Mouse (Mus musculus) subcutaneous adipose tissue, adult 2 months (tissue): ENCODE measurements around the gene Klf3. TPM values are rescaled to one million over a fixed set of nuclear protein-coding genes. Genes with fewer than 3 reads are reported as not detected.

Experiments used
- polyA plus RNA-seq: library from polyadenylated mRNA; depleted of rRNA; stranded (reverse); fragments of >200 nt; gene quantifications from 2 replicates; pipeline ENCODE4 v1.2.3, GENCODE M21; 2012; ENCODE audit warnings: low replicate concordance; rRNA removed

Gene Klf3
- 59.0 and 68.2 TPM in 2 replicates for polyA plus RNA-seq

GRCm38 (mm10) chr5:64802795-64803719, at the start of gene Klf3:
Gene Klf3 (plus strand): TSS chr5:64803388.

Other genes with a start within 250 kb of the Klf3 start
- 1.5 and 5.1 TPM in 2 replicates for gene Tlr1, start 130.2 kb downstream of the Klf3 start, polyA plus RNA-seq
- gene Tlr6, start 156.7 kb downstream of the Klf3 start, polyA plus RNA-seq, result 2.1 and 2.8 TPM in 2 replicates
- gene Fam114a1, start 166.7 kb downstream of the Klf3 start, polyA plus RNA-seq, result 45.9 and 64.6 TPM in 2 replicates